Mouse (Mus musculus) myocyte (in vitro differentiated cells): ENCODE data around the gene Eed. TPM values are rescaled to one million over a fixed set of nuclear protein-coding genes. Genes with fewer than 3 reads are reported as not detected.

Source experiments
- H3K27me3 ChIP-seq: one replicate; pipeline ENCODE4 v1.6.1; 2011; ENCODE audit not compliant: control insufficient read depth, insufficient read depth, insufficient read length
- H3K36me3 ChIP-seq: one replicate; pipeline ENCODE4 v1.6.1; 2011; ENCODE audit not compliant: control insufficient read depth, insufficient read depth
- H3K4me2 ChIP-seq: one replicate; pipeline ENCODE4 v1.6.1; 2011; ENCODE audit warnings: low read depth, control low read depth
- H3K4me3 ChIP-seq: one replicate; pipeline ENCODE4 v1.5.1; 2011; ENCODE audit warnings: mild to moderate bottlenecking, control low read depth, moderate library complexity
- H3K79me2 ChIP-seq: one replicate; pipeline ENCODE4 v1.6.1; 2011; ENCODE audit not compliant: control insufficient read depth, insufficient read depth
- H3ac ChIP-seq: one replicate; pipeline ENCODE4 v1.6.1; 2011; ENCODE audit not compliant: control insufficient read depth, insufficient read length
- CEBPB ChIP-seq: IDR thresholded peaks from 2 replicates; pipeline ENCODE4 v1.6.1; 2011; ENCODE audit warnings: mild to moderate bottlenecking, moderate library complexity; ENCODE audit not compliant: poor library complexity, insufficient read depth, severe bottlenecking
- E2F4 ChIP-seq: IDR thresholded peaks from one replicate; pipeline ENCODE4 v1.6.1; 2011; ENCODE audit warnings: mild to moderate bottlenecking, control low read depth, moderate library complexity; ENCODE audit not compliant: insufficient read depth
- MAX ChIP-seq: IDR thresholded peaks from one replicate; pipeline ENCODE4 v1.6.1; 2011; ENCODE audit warnings: low read depth, mild to moderate bottlenecking, control low read depth
- MYOD1 ChIP-seq, 3 experiments: IDR thresholded peaks; one replicate each; pipeline ENCODE4 v1.6.1; 2011; ENCODE audit warnings: control low read depth in 2 of 3, low read depth in 2 of 3, mild to moderate bottlenecking in 2 of 3, moderate library complexity in 1 of 3; ENCODE audit not compliant: insufficient read length in 2 of 3, control insufficient read depth in 1 of 3
- MYOG ChIP-seq, 3 experiments: IDR thresholded peaks; one replicate each; pipeline ENCODE4 v1.6.1; 2011; ENCODE audit warnings: control low read depth in 2 of 3, low read depth in 2 of 3, mild to moderate bottlenecking in 2 of 3; ENCODE audit not compliant: insufficient read length in 2 of 3, control insufficient read depth in 1 of 3, insufficient read depth in 1 of 3
- POLR2A ChIP-seq: IDR thresholded peaks from one replicate; pipeline ENCODE4 v1.6.1; 2011; ENCODE audit warnings: low read depth, mild to moderate bottlenecking, control low read depth, moderate library complexity; ENCODE audit not compliant: insufficient read length
- POLR2AphosphoS2 ChIP-seq: IDR thresholded peaks from one replicate; pipeline ENCODE4 v1.6.1; 2011; ENCODE audit warnings: low read depth, control low read depth; ENCODE audit not compliant: insufficient read length
- REST ChIP-seq: IDR thresholded peaks from one replicate; pipeline ENCODE4 v1.6.1; 2011; ENCODE audit warnings: mild to moderate bottlenecking, control low read depth, moderate library complexity; ENCODE audit not compliant: insufficient read depth, insufficient read length
- SRF ChIP-seq: IDR thresholded peaks from one replicate; pipeline ENCODE4 v1.6.1; 2011; ENCODE audit warnings: low read depth; ENCODE audit not compliant: control insufficient read depth, insufficient read length
- TCF12 ChIP-seq: IDR thresholded peaks from one replicate; pipeline ENCODE4 v1.6.1; 2011; ENCODE audit warnings: mild to moderate bottlenecking, control low read depth; ENCODE audit not compliant: poor library complexity, insufficient read depth, severe bottlenecking
- TCF3 ChIP-seq: IDR thresholded peaks from one replicate; pipeline ENCODE4 v1.6.1; 2011; ENCODE audit warnings: low read depth, control low read depth; ENCODE audit not compliant: insufficient read length
- USF1 ChIP-seq: IDR thresholded peaks from one replicate; pipeline ENCODE4 v1.6.1; 2011; ENCODE audit warnings: low read depth, mild to moderate bottlenecking, control low read depth, moderate library complexity
- polyA plus RNA-seq: library from polyadenylated mRNA; unstranded; fragments of >200 nt; fragmentation: generic; extraction: Trizol; gene quantifications from one replicate; pipeline ENCODE4 v1.2.1, GENCODE M21; 2012; ENCODE audit warnings: missing spikeins

Eed gene
- polyA plus RNA-seq, 1 experiment = 25.7 TPM

DNA sequence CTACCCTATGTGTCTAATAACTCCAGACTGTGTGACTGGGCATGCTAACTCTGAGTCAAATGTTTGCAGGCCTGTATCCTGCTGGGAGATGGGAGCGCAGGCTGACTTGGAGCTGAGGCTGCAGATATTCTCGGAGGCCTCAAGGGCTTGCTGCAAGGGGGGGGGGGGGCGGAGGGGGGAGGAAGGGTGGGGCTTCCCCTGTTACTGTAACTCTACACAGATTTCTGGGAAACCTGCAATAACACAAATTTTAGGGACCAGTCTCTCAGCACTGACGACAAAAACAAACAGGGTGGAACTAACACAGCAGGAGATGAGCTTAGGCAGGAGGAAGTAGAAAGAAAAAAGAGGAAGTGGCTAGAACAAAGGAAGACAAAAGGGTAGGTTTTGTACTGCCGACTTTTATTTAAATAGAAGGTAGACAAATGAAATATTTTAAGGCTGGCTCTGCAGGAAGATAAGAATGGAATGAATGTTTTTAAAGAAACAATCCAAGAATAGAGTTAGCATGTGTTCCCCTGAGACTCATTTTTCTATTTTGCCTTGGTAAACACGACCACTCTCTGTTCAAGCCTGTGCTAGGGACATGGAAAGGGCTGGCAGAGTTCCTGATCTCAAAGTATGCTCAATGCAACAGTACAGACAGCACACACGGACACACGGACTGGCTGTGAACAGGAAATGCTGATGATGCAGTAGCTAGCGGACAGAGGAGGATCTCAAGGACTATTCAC lies 42.4 kb upstream of the Eed start:
- H3ac ChIP-seq = no peak overlapping the region
- H3K4me2 ChIP-seq = no peak overlapping the region
- H3K4me3 ChIP-seq = no peak overlapping the region
- H3K36me3 ChIP-seq = no peaks in the 10 kb centered on the region
- H3K79me2 ChIP-seq = no peaks in the 10 kb centered on the region
- no peaks in the 10 kb centered on the region for H3K27me3 ChIP-seq
- TF ChIP-seq REST (no peak), E2F4 (no peak), TCF3 (no peak), MYOG (IDR thresholded peaks at IDR 0.05; ENCODE audit: control insufficient read depth in 1 of 3, insufficient read depth in 1 of 3, insufficient read length in 2 of 3, low read depth in 2 of 3) (no peak), USF1 (no peak), MAX (no peak), POLR2AphosphoS2 (no peak), TCF12 (no peak), CEBPB (no peak), SRF (no peak), MYOD1 (IDR thresholded peaks at IDR 0.05; ENCODE audit: control insufficient read depth in 1 of 3, insufficient read length in 2 of 3, low read depth in 2 of 3) (no peak), POLR2A (no peak)

DNA sequence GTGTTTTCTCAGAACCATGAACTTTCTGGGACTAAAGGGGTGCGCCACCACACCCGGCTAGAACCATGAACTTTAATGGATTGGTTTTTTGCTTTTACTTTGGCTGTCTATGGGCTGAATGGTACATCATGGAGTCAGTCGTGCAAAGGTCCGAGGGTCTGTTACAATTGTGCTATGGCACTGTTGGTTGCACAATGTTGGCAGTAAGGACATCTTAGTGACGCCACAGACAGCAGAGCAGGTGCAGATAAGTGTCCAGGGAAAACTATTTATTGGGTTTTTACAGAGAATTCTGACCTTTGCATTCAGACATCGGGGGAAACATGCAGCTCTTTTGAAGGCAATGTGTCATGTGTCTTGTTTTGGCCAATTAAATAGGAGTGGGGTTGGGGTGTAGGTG lies 39.5 kb upstream of the Eed start:
- TF ChIP-seq TCF3 = no peak
- no peaks in the 10 kb centered on the region for H3K36me3 ChIP-seq
- H3K27me3 ChIP-seq = no peaks in the 10 kb centered on the region
- no peak overlapping the region for H3K4me2 ChIP-seq
- no peaks in the 10 kb centered on the region for H3K79me2 ChIP-seq
- H3ac ChIP-seq = no peak overlapping the region
- H3K4me3 ChIP-seq = no peak overlapping the region

DNA sequence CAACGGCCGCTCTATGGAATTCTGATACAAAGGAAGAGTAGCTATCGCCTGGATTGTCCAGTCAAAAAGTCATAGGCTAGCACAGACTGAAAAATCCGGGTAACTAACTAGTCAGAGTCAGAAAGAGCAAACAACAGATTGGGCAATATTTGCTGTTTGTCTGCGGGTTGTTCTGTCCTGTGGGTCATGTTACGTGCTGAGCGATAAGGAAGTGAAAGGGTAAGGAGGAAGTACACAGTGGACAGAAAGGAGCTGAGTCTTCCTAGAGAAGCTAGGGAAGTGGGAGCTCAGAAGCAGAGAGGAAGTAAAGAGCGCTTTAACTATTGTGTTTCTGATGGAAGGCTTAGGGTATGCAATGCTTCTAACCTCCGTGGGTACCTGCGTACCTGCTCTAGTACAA lies 38.8 kb upstream of the Eed start:
- Histone ChIP-seq H3K4me2 (no peak overlapping the region), H3K4me3 (no peak overlapping the region), H3K79me2 (no peaks in the 10 kb centered on the region), H3ac (no peak overlapping the region), H3K27me3 (no peaks in the 10 kb centered on the region), H3K36me3 (no peaks in the 10 kb centered on the region)
- no peak for TF ChIP-seq REST
- no peak for TF ChIP-seq MYOG (IDR thresholded peaks at IDR 0.05; ENCODE audit: control insufficient read depth in 1 of 3, insufficient read depth in 1 of 3, insufficient read length in 2 of 3, low read depth in 2 of 3)
- no peak for TF ChIP-seq E2F4
- no peak for TF ChIP-seq SRF
- TF ChIP-seq TCF3 = no peak
- TF ChIP-seq POLR2AphosphoS2 = no peak
- no peak for TF ChIP-seq TCF12
- no peak for TF ChIP-seq USF1
- TF ChIP-seq MYOD1 (IDR thresholded peaks at IDR 0.05; ENCODE audit: control insufficient read depth in 1 of 3, insufficient read length in 2 of 3, low read depth in 2 of 3) = no peak
- TF ChIP-seq POLR2A = no peak
- no peak for TF ChIP-seq MAX
- TF ChIP-seq CEBPB = no peak

DNA sequence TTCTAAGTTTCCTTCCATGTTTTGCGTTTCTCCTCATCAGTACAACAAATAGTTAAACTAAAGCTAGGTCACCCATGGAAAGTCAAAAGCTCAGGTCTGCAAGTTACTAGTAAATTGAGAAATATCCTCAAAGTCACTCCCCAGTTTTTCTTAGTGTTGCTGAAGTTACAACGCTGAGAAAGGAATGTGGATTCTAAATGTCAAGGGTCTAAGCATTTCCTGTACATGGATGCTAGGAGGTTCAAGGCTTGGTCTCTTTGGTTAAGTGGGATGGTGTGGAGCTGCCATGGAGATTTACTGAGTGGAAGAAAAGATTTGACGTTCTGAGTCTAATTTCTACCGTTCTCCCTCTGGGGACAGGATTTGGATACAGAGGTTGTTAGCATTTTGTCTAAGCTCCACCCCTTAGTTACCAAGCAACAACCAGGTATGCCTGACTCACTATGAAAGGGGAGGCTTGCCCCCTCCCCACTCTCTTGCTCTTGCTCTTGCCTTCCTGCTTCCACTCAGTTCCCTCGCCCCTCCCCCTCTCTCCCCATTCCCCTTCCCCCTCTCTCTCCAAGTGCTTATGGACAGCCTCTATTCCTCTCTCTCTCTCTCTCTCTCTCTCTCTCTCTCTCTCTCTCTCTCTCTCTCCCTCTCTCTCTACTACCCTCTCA lies 36.3 kb upstream of the Eed start:
- no peak overlapping the region for H3ac ChIP-seq
- no peak overlapping the region for H3K4me2 ChIP-seq
- no peak overlapping the region for H3K4me3 ChIP-seq
- no peaks in the 10 kb centered on the region for H3K79me2 ChIP-seq
- H3K27me3 ChIP-seq = no peaks in the 10 kb centered on the region
- TF ChIP-seq SRF = no peak
- TF ChIP-seq TCF12 = no peak
- no peak for TF ChIP-seq MYOD1 (IDR thresholded peaks at IDR 0.05; ENCODE audit: control insufficient read depth in 1 of 3, insufficient read length in 2 of 3, low read depth in 2 of 3)
- no peak for TF ChIP-seq CEBPB
- TF ChIP-seq REST = no peak
- TF ChIP-seq POLR2A = no peak
- no peak for TF ChIP-seq MYOG (IDR thresholded peaks at IDR 0.05; ENCODE audit: control insufficient read depth in 1 of 3, insufficient read depth in 1 of 3, insufficient read length in 2 of 3, low read depth in 2 of 3)
- no peak for TF ChIP-seq TCF3
- TF ChIP-seq MAX = no peak
- no peak for TF ChIP-seq E2F4
- TF ChIP-seq USF1 = no peak
- TF ChIP-seq POLR2AphosphoS2 = no peak
- H3K36me3 ChIP-seq = no peaks in the 10 kb centered on the region

DNA sequence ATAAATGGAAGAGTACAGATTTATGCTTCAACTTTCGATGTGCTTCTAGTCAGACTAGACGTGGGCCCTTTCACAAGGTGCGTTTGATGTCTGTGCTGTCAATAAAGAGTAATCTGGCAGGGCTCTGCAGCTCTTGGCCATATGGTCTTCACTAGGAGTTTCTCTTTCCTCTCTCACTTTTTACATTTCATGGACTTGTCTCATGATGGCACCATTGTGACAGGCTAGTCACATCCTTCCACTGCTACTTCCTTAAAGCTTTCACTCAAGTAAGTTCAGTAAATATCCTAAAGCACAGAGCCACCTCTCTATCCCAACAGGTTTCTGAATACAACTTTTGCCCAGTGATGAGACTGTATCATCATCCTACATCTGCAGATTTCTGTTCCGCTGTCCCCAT lies 35.7 kb upstream of the Eed start:
- H3ac ChIP-seq = no peak overlapping the region
- no peak for TF ChIP-seq MAX
- TF ChIP-seq POLR2A = no peak
- TF ChIP-seq REST = no peak
- no peak for TF ChIP-seq TCF3
- TF ChIP-seq MYOD1 (IDR thresholded peaks at IDR 0.05; ENCODE audit: control insufficient read depth in 1 of 3, insufficient read length in 2 of 3, low read depth in 2 of 3) = no peak
- no peak for TF ChIP-seq SRF
- no peak for TF ChIP-seq POLR2AphosphoS2
- no peak overlapping the region for H3K4me3 ChIP-seq

More for the DNA sequence above, 35.7 kb upstream of the Eed start:
- Histone ChIP-seq H3K36me3 (no peaks in the 10 kb centered on the region), H3K4me2 (no peak overlapping the region), H3K27me3 (no peaks in the 10 kb centered on the region), H3K79me2 (no peaks in the 10 kb centered on the region)
